ENCODE assay signal across 19 mouse cellular contexts in genomic region chr3:70308061-70308461, GRCm38 (mm10).
A peak's percentile ranks its signal among the peaks of the same experiment; 100 is the strongest.
DNase-seq lines count a peak whose midpoint lies in the region; ATAC-seq and TF ChIP-seq lines count a peak whose summit lies in the region.
"Had no signal": no experiment of that assay in that cellular context is flagged by ENCODE, and none has a peak within 500 bp of the region (broad histone marks: within the 10 kb centered on the region; RNA-seq: fewer than 3 reads in every experiment).

No protein-coding gene starts in this region.

- peaks cover 6% of the 10 kb centered on the region; the same call in 1 of the 2 replicates for H3K4me1 ChIP-seq in forebrain, embryonic 16.5 days (replicated peaks; ENCODE audit: control insufficient read depth, insufficient read depth, low read length)
- no peaks in the 10 kb centered on the region for H3K4me1 ChIP-seq in forebrain, embryonic 12.5 days
- H3K4me1 ChIP-seq: heart, embryonic 13.5 days; stomach, embryonic 15.5 days had no signal

- TF ChIP-seq CTCF in brain, embryonic 14.5 days (IDR thresholded peaks at IDR 0.05; ENCODE audit: borderline replicate concordance, extremely low read depth, insufficient read depth, insufficient read length), result no peak
- no peak for TF ChIP-seq CTCF in gastrocnemius, adult 2 months (IDR thresholded peaks at IDR 0.05)

- WGBS in forebrain, embryonic 16.5 days, result 59% methylated on average over 3 of the region's 3 CpGs
- WGBS in forebrain, embryonic 12.5 days, result 88% methylated on average over 3 of the region's 3 CpGs

- H3K4me3 ChIP-seq in forebrain, embryonic 16.5 days (replicated peaks; ENCODE audit: low read length), result no peak overlapping the region
- H3K4me3 ChIP-seq in forebrain, embryonic 12.5 days (replicated peaks), result no peak overlapping the region
- H3K4me3 ChIP-seq in gastrocnemius, adult 2 months, result no peak overlapping the region
- H3K4me3 ChIP-seq: heart, embryonic 13.5 days; stomach, embryonic 15.5 days had no signal

- no peak for TF ChIP-seq POLR2A in brain, embryonic 14.5 days (IDR thresholded peaks at IDR 0.05; ENCODE audit: borderline replicate concordance, extremely low read depth, insufficient read depth, insufficient read length, poor library complexity, severe bottlenecking)

- no peak overlapping the region for H3K9ac ChIP-seq in forebrain, embryonic 16.5 days (replicated peaks; ENCODE audit: low read depth, low read length)
- H3K9ac ChIP-seq in forebrain, embryonic 12.5 days, result no peak overlapping the region
- H3K9ac ChIP-seq: heart, embryonic 13.5 days; stomach, embryonic 15.5 days had no signal

- no peaks in the 10 kb centered on the region for H3K27me3 ChIP-seq in forebrain, embryonic 16.5 days (replicated peaks; ENCODE audit: control insufficient read depth, insufficient read depth, low read length)
- H3K27me3 ChIP-seq in forebrain, embryonic 12.5 days, result no peaks in the 10 kb centered on the region
- H3K27me3 ChIP-seq: heart, embryonic 13.5 days; stomach, embryonic 15.5 days had no signal

- no peaks in the 10 kb centered on the region for H3K9me3 ChIP-seq in forebrain, embryonic 16.5 days (ENCODE audit: control insufficient read depth, low read length)
- H3K9me3 ChIP-seq in forebrain, embryonic 12.5 days, result no peaks in the 10 kb centered on the region
- H3K9me3 ChIP-seq: heart, embryonic 13.5 days; stomach, embryonic 15.5 days had no signal

- intact Hi-C loops in gastrocnemius, adult 2 months (cut with DNase I), result no loop called here

- H3K4me2 ChIP-seq in forebrain, embryonic 16.5 days (ENCODE audit: low read length), result no peak overlapping the region
- no peak overlapping the region for H3K4me2 ChIP-seq in forebrain, embryonic 12.5 days
- H3K4me2 ChIP-seq: heart, embryonic 13.5 days; liver, embryonic 11.5 days; stomach, embryonic 15.5 days had no signal

- DNase-seq in CD4-positive helper T cell, adult 2 months (ENCODE audit: low read depth, low spot score), result peak; percentile 2
- peak; percentile 29 for DNase-seq in brain, embryonic 14.5 days (ENCODE audit: low read depth)
- DNase-seq in cerebellum, adult 9-11 months, result peak; percentile 77
- no peak for DNase-seq in gastrocnemius, adult 2 months
- DNase-seq in spleen, postnatal 14 days (ENCODE audit: low spot score in 2 of 2), result no peak
- DNase-seq: adrenal gland, adult 2 months; B cell, adult 2 months; heart, adult 18-20 months; kidney, adult 18-20 months; lung, adult 2 months; right cerebral cortex, postnatal 25 days had no signal

- peak; percentile 54 for ATAC-seq in forebrain, embryonic 16.5 days
- ATAC-seq in forebrain, embryonic 12.5 days (ENCODE audit: low FRiP score), result no peak
- ATAC-seq in megakaryocyte progenitor cell, adult 5-6 weeks (replicated peaks; ENCODE audit: poor library complexity), result no peak
- ATAC-seq: hindbrain, postnatal 0 days had no signal

- H3K27ac ChIP-seq in forebrain, embryonic 16.5 days (ENCODE audit: low read length), result peak overlapping the region; percentile 55
- H3K27ac ChIP-seq in forebrain, embryonic 12.5 days, result no peak overlapping the region
- H3K27ac ChIP-seq in gastrocnemius, adult 2 months, result no peak overlapping the region
- H3K27ac ChIP-seq: heart, embryonic 13.5 days; hindbrain, postnatal 0 days; kidney, postnatal 0 days; stomach, embryonic 15.5 days had no signal

- no peaks in the 10 kb centered on the region for H3K36me3 ChIP-seq in forebrain, embryonic 16.5 days (ENCODE audit: control insufficient read depth, insufficient read depth)
- H3K36me3 ChIP-seq in forebrain, embryonic 12.5 days (replicated peaks), result no peaks in the 10 kb centered on the region
- H3K36me3 ChIP-seq: heart, embryonic 13.5 days; stomach, embryonic 15.5 days had no signal

Comparison
In these comparisons a context has a peak if more than half of its experiments do, and no peak if none do; other contexts are left out.
1. DNase-seq: peak in CD4-positive helper T cell, adult 2 months (single experiment), brain, embryonic 14.5 days (single experiment) and cerebellum, adult 9-11 months (single experiment); none in gastrocnemius, adult 2 months (single experiment) and spleen, postnatal 14 days (0 of 2).